Mouse (Mus musculus) thymus, adult 2 months (tissue): Measurements from ENCODE around the gene Zdhhc4.

Source experiments
- CTCF ChIP-seq: fragments of 200-500 bp; IDR thresholded peaks from 2 replicates; pipeline ENCODE4 v1.5.1; 2012; ENCODE audit warnings: mild to moderate bottlenecking, control low read depth, low read length, moderate library complexity, borderline replicate concordance; ENCODE audit not compliant: control insufficient read depth, poor library complexity, insufficient read depth; ENCODE audit errors: extremely low read depth
- POLR2A ChIP-seq: fragments of 200-500 bp; IDR thresholded peaks from 2 replicates; pipeline ENCODE4 v1.6.1; 2012; ENCODE audit warnings: mild to moderate bottlenecking, low read length, control low read depth, moderate library complexity; ENCODE audit not compliant: control insufficient read depth, poor library complexity, insufficient read depth; ENCODE audit errors: extremely low read depth

DNA sequence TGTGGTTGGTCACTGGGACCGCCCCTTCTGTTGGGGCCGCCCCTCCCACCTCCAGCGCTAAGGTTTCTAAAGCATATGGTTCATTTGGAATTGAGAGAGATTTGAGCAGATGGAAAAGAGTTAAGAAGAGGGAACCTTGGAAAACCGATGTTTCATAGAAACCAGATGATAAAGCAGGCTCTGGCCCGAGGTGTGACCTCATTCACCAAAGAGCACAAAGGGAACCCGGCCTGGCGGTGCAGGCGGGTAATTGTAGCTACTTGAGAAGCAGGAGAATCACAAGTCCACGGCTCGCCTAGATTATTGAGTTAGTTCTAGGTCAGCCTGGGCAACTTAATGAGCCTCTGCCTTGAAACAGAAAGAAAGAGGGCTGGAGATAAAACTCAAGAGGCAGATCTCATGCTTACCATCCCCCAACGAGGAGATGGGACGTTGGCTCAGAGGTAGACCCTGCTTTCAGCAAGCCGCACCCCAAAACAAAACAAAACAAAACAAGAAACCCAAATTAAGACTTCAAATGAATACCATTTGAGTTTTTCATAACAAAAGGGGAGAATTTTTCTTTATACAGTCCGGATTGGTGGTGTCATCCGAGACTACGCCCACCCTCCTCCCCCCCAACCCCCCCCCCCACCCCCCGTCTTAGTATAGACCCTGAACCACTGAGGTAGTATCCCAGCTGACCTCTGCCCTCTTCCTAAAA is 27.8 kb upstream of the Zdhhc4 start, which contains the start of gene Grid2ip:
- no peak for TF ChIP-seq POLR2A
- TF ChIP-seq CTCF: no peak
